31 mouse cellular contexts compared by ENCODE assay signal in genomic region chr13:94529138-94529537, GRCm38 (mm10).
"Had no signal": no experiment of that assay in that cellular context is flagged by ENCODE, and none has a peak within 500 bp of the region (broad histone marks: within the 10 kb centered on the region; RNA-seq: fewer than 3 reads in every experiment).

No protein-coding gene starts in this region.

- H3K36me3 ChIP-seq: midbrain, embryonic 12.5 days; midbrain, embryonic 15.5 days had no signal

- H3K27ac ChIP-seq: left cerebral cortex, adult 2 months; limb, embryonic 10.5 days; limb, embryonic 12.5 days; limb, embryonic 13.5 days; limb, embryonic 15.5 days; liver, embryonic 12.5 days; liver, embryonic 13.5 days; liver, embryonic 14.5 days; liver, embryonic 15.5 days; lung, embryonic 15.5 days; macrophage; midbrain, embryonic 10.5 days; midbrain, embryonic 12.5 days; midbrain, embryonic 13.5 days; midbrain, embryonic 15.5 days had no signal

- ATAC-seq: liver, embryonic 12.5 days; liver, postnatal 0 days; lung, postnatal 0 days; midbrain, embryonic 13.5 days; midbrain, embryonic 15.5 days; midbrain, embryonic 16.5 days had no signal

- H3K4me2 ChIP-seq: limb, embryonic 12.5 days; limb, embryonic 13.5 days; limb, embryonic 15.5 days; liver, embryonic 11.5 days; liver, embryonic 12.5 days; liver, embryonic 13.5 days; liver, embryonic 15.5 days; lung, embryonic 14.5 days; lung, embryonic 15.5 days; midbrain, embryonic 12.5 days; midbrain, embryonic 13.5 days; midbrain, embryonic 15.5 days had no signal

- H3K4me1 ChIP-seq: limb, embryonic 10.5 days; limb, embryonic 12.5 days; limb, embryonic 13.5 days; limb, embryonic 15.5 days; lung, embryonic 15.5 days; midbrain, embryonic 10.5 days; midbrain, embryonic 12.5 days; midbrain, embryonic 13.5 days; midbrain, embryonic 15.5 days had no signal

- H3K4me3 ChIP-seq: left cerebral cortex, adult 2 months; limb, embryonic 10.5 days; limb, embryonic 12.5 days; limb, embryonic 13.5 days; limb, embryonic 15.5 days; liver, embryonic 12.5 days; liver, embryonic 13.5 days; liver, embryonic 15.5 days; lung, embryonic 15.5 days; megakaryocyte, embryonic 14.5 days; midbrain, embryonic 10.5 days; midbrain, embryonic 12.5 days; midbrain, embryonic 13.5 days; midbrain, embryonic 15.5 days; myocyte had no signal

- DNase-seq: left cerebral cortex, postnatal 4 days; liver; liver, embryonic 13.5 days; liver, postnatal 0 days; lung, adult 18-20 months; lung, adult 2 months; lung, embryonic 14.5 days; lung, postnatal 10 days; lung, postnatal 14 days; lung, postnatal 36 days; lung, postnatal 4 days; midbrain, embryonic 14.5 days had no signal

- H3K9me3 ChIP-seq: limb, embryonic 10.5 days; limb, embryonic 12.5 days; limb, embryonic 13.5 days; limb, embryonic 15.5 days; liver, embryonic 12.5 days; liver, embryonic 13.5 days; liver, embryonic 15.5 days; lung, embryonic 15.5 days; megakaryocyte, embryonic 14.5 days; midbrain, embryonic 10.5 days; midbrain, embryonic 12.5 days; midbrain, embryonic 13.5 days; midbrain, embryonic 15.5 days had no signal

- H3K9ac ChIP-seq: limb, embryonic 12.5 days; limb, embryonic 13.5 days; limb, embryonic 15.5 days; liver, embryonic 12.5 days; liver, embryonic 13.5 days; liver, embryonic 14.5 days; liver, embryonic 15.5 days; liver, postnatal 0 days; lung, embryonic 14.5 days; lung, embryonic 15.5 days; midbrain, embryonic 12.5 days; midbrain, embryonic 13.5 days; midbrain, embryonic 15.5 days had no signal

- H3K27me3 ChIP-seq: limb, embryonic 12.5 days; limb, embryonic 13.5 days; limb, embryonic 15.5 days; liver, embryonic 12.5 days; liver, embryonic 13.5 days; liver, embryonic 15.5 days; lung, embryonic 15.5 days; megakaryocyte, embryonic 14.5 days; midbrain, embryonic 12.5 days; midbrain, embryonic 13.5 days; midbrain, embryonic 15.5 days had no signal
